Mouse (Mus musculus): ENCODE results near the gene Fam89b. TPM values are rescaled to one million over a fixed set of nuclear protein-coding genes. Genes with fewer than 3 reads are reported as not detected.

The Fam89b gene
- total RNA-seq, 1 experiment: 16.4 TPM

DNA sequence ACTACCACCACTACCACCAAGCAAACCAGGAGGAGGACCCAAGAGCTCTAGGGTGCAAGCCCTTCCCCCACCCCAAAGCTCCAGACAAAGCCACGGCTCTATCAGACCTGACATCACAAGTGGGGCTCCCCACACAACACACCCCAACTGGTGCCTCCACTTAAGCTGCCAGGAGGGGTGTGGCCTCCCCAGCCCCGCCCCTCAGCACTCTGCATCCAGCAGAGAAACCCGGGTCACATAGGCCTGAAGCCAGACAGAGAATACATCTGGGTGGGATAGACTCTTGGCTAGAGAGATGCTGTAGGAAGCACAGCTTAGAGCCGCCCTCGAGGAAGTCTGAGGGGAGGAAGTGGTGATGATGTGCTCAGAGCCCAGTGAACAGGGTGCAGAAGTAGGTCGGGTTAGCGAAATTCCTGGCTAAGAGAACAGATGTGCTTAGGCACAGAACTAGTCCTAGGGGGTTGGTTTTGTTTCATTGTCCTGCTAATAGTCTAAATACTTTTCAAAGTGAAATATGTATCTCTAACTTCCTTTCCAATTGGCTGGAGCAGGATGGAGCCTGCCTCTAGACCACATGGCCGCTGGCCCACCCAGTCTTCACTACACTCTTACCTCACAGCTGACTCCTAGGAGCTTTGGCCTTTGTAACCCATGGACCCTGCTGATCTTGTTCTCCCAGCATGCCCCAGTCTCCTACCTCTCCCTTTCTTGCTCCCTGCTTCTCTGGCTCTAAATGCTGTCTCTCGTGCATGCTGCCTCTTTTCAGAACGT lies 24.5 kb downstream of the Fam89b start:
- in situ Hi-C loops (cut with MboI; ENCODE audit: low sequenced_read_pairs in 2 of 2, unreplicated experiment in 2 of 2): no loop called here
- TF ChIP-seq ZC3H11A (IDR thresholded peaks at IDR 0.05; ENCODE audit: borderline replicate concordance, low read depth, low read length): no peak
- TF ChIP-seq CHD2 (IDR thresholded peaks at IDR 0.05; ENCODE audit: low read depth, low read length): no peak
- no peak for TF ChIP-seq ZNF384 (IDR thresholded peaks at IDR 0.05; ENCODE audit: low read depth, low read length)
- no peak for TF ChIP-seq MAFK (IDR thresholded peaks at IDR 0.05; ENCODE audit: insufficient read depth, low read depth, low read length)
- TF ChIP-seq HCFC1 (IDR thresholded peaks at IDR 0.05; ENCODE audit: borderline replicate concordance, insufficient read depth, low read length): no peak
- H3K4me1 ChIP-seq (ENCODE audit: control insufficient read depth in 2 of 2, insufficient read depth in 2 of 2, low read length in 2 of 2, poor library complexity in 1 of 2): peaks cover 4 to 14% of the 10 kb centered on the region in 2 experiments; a peak in 1 of 4 replicates
- H3K27ac ChIP-seq (ENCODE audit: insufficient read depth, low read depth, low read length, poor library complexity, severe bottlenecking): no peak overlapping the region
- DNase-seq (ENCODE audit: low read depth, low spot score): no peak
- no peak overlapping the region for H3K4me3 ChIP-seq (ENCODE audit: insufficient read depth in 1 of 2, low read depth in 1 of 2, low read length in 2 of 2, poor library complexity in 1 of 2, severe bottlenecking in 1 of 2)
- peak overlapping the region; percentile 17; the same call in 1 of the 2 replicates for H3K9ac ChIP-seq (ENCODE audit: insufficient read depth, low read depth, low read length, poor library complexity, severe bottlenecking)
- peaks cover 6% of the 10 kb centered on the region; the same call in 1 of the 2 replicates for H3K36me3 ChIP-seq (ENCODE audit: control insufficient read depth, insufficient read depth, low read length, poor library complexity, severe bottlenecking)
- no peaks in the 10 kb centered on the region for H3K9me3 ChIP-seq (ENCODE audit: control insufficient read depth, insufficient read depth, low read depth, low read length)

GRCm38 (mm10) chr19:5704163-5704800 lies 25.2 kb downstream of the Fam89b start, which contains the start of gene Kcnk7:
Gene Kcnk7, plus strand, starts transcription at chr19:5704367.
- peak within 1 kb of the TSS; percentile 17 for H3K9ac ChIP-seq (ENCODE audit: insufficient read depth, low read depth, low read length, poor library complexity, severe bottlenecking)
- H3K9me3 ChIP-seq (ENCODE audit: control insufficient read depth, insufficient read depth, low read depth, low read length): no peaks in the 10 kb centered on the region
- peaks cover 4 to 14% of the 10 kb centered on the region in 2 experiments; a peak in 1 of 4 replicates for H3K4me1 ChIP-seq (ENCODE audit: control insufficient read depth in 2 of 2, insufficient read depth in 2 of 2, low read length in 2 of 2, poor library complexity in 1 of 2)
- H3K36me3 ChIP-seq (ENCODE audit: control insufficient read depth, insufficient read depth, low read length, poor library complexity, severe bottlenecking): peaks cover 6% of the 10 kb centered on the region; the same call in 1 of the 2 replicates
- no peak within 1 kb of the TSS for H3K27ac ChIP-seq (ENCODE audit: insufficient read depth, low read depth, low read length, poor library complexity, severe bottlenecking)
- no peak within 1 kb of the TSS for H3K4me3 ChIP-seq (ENCODE audit: insufficient read depth in 1 of 2, low read depth in 1 of 2, low read length in 2 of 2, poor library complexity in 1 of 2, severe bottlenecking in 1 of 2)
- in situ Hi-C loops (cut with MboI; ENCODE audit: low sequenced_read_pairs in 2 of 2, unreplicated experiment in 2 of 2): no loop called here
- TF ChIP-seq ZNF384 (IDR thresholded peaks at IDR 0.05; ENCODE audit: low read depth, low read length) (no peak), MAFK (IDR thresholded peaks at IDR 0.05; ENCODE audit: insufficient read depth, low read depth, low read length) (no peak), ZC3H11A (IDR thresholded peaks at IDR 0.05; ENCODE audit: borderline replicate concordance, low read depth, low read length) (no peak), HCFC1 (IDR thresholded peaks at IDR 0.05; ENCODE audit: borderline replicate concordance, insufficient read depth, low read length) (no peak)
- no peak for DNase-seq (ENCODE audit: low read depth, low spot score)

- Histone ChIP-seq H3K27ac (ENCODE audit: insufficient read depth, low read depth, low read length, poor library complexity, severe bottlenecking) (no peak overlapping the region), H3K36me3 (ENCODE audit: control insufficient read depth, insufficient read depth, low read length, poor library complexity, severe bottlenecking) (peaks cover 2% of the 10 kb centered on the region; the same call in 1 of the 2 replicates), H3K4me3 (ENCODE audit: insufficient read depth in 1 of 2, low read depth in 1 of 2, low read length in 2 of 2, poor library complexity in 1 of 2, severe bottlenecking in 1 of 2) (peak overlapping the region; percentile 61 to 65), H3K9me3 (ENCODE audit: control insufficient read depth, insufficient read depth, low read depth, low read length) (no peaks in the 10 kb centered on the region), H3K9ac (ENCODE audit: insufficient read depth, low read depth, low read length, poor library complexity, severe bottlenecking) (peak overlapping the region; percentile 42; the same call in 1 of the 2 replicates), H3K4me1 (ENCODE audit: control insufficient read depth in 2 of 2, insufficient read depth in 2 of 2, low read length in 2 of 2, poor library complexity in 1 of 2) (peaks cover 0 to 4% of the 10 kb centered on the region in 2 experiments; a peak in 1 of 4 replicates)
- no peak for TF ChIP-seq ZC3H11A (IDR thresholded peaks at IDR 0.05; ENCODE audit: borderline replicate concordance, low read depth, low read length)
- DNase-seq (ENCODE audit: low read depth, low spot score): peak; percentile 75
- in situ Hi-C loops (cut with MboI; ENCODE audit: low sequenced_read_pairs in 2 of 2, unreplicated experiment in 2 of 2): no loop called here
Measured at GRCm38 (mm10) chr19:5695849-5696462, 33.5 kb downstream of the Fam89b start.

DNA sequence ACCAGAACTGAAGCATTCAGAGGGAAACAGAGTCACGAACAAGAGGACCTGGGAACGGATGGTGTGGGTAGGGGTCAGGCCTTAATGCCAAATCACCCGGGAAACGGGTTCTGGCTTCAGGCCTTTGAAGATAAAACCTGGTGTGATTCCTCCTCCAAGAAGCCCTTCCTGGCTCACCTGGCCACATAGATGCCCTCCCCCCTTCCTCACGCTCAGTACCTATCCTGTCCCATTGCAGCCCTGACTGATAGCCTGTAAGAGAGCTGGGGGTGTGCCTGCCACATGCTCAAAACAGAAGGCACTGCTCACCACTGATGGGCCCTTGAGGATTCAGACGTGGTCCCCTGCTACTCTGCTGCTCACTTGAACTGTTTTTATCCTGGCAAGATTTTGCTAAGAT lies 35.7 kb downstream of the Fam89b start:
- H3K9me3 ChIP-seq (ENCODE audit: control insufficient read depth, insufficient read depth, low read depth, low read length): no peaks in the 10 kb centered on the region
- H3K4me1 ChIP-seq (ENCODE audit: control insufficient read depth in 2 of 2, insufficient read depth in 2 of 2, low read length in 2 of 2, poor library complexity in 1 of 2): peaks cover 0 to 12% of the 10 kb centered on the region in 2 experiments; a peak in 1 of 4 replicates
- H3K9ac ChIP-seq (ENCODE audit: insufficient read depth, low read depth, low read length, poor library complexity, severe bottlenecking): no peak overlapping the region
- in situ Hi-C loops (cut with MboI; ENCODE audit: low sequenced_read_pairs in 2 of 2, unreplicated experiment in 2 of 2): no loop called here
- no peak for DNase-seq (ENCODE audit: low read depth, low spot score)
- no peak overlapping the region for H3K4me3 ChIP-seq (ENCODE audit: insufficient read depth in 1 of 2, low read depth in 1 of 2, low read length in 2 of 2, poor library complexity in 1 of 2, severe bottlenecking in 1 of 2)
- H3K27ac ChIP-seq (ENCODE audit: insufficient read depth, low read depth, low read length, poor library complexity, severe bottlenecking): no peak overlapping the region
- peaks cover 4% of the 10 kb centered on the region; the same call in 1 of the 2 replicates for H3K36me3 ChIP-seq (ENCODE audit: control insufficient read depth, insufficient read depth, low read length, poor library complexity, severe bottlenecking)
- TF ChIP-seq CHD2 (IDR thresholded peaks at IDR 0.05; ENCODE audit: low read depth, low read length) (no peak), HCFC1 (IDR thresholded peaks at IDR 0.05; ENCODE audit: borderline replicate concordance, insufficient read depth, low read length) (no peak), ZC3H11A (IDR thresholded peaks at IDR 0.05; ENCODE audit: borderline replicate concordance, low read depth, low read length) (no peak), MAFK (IDR thresholded peaks at IDR 0.05; ENCODE audit: insufficient read depth, low read depth, low read length) (no peak), ZNF384 (IDR thresholded peaks at IDR 0.05; ENCODE audit: low read depth, low read length) (no peak)

Data from ES-E14 (cell line).